Mouse (Mus musculus): ENCODE measurements around the gene Bcl7b.

Bcl7b gene
- long read RNA-seq, experiment 1, transcript Bcl7b-201 (6 exons, 1,758 nt): major isoform, 111 of 132 reads
- long read RNA-seq, experiment 1, transcript Bcl7b-202 (3 exons, 564 nt): minor isoform, 13 of 132 reads
- long read RNA-seq, experiment 1, partial matches to known transcripts: 2 of 132 reads
- long read RNA-seq, experiment 1, other reads (novel, unspliced or antisense): 6 of 132 reads
- long read RNA-seq, experiment 2, transcript Bcl7b-201 (6 exons, 1,758 nt): major isoform, 130 of 146 reads
- long read RNA-seq, experiment 2, transcript Bcl7b-202 (3 exons, 564 nt): minor isoform, 9 of 146 reads
- long read RNA-seq, experiment 2, partial matches to known transcripts: 3 of 146 reads
- long read RNA-seq, experiment 2, other reads (novel, unspliced or antisense): 3 of 146 reads

GRCm38 (mm10) chr5:135168063-135169062 is at the start of gene Bcl7b:
Bcl7b (plus strand) TSS chr5:135168283.
- intact Hi-C loops (cut with DNase I): no loop called here

GRCm38 (mm10) chr5:135118589-135119081 is 49.4 kb upstream of the Bcl7b start:
- intact Hi-C loops (cut with DNase I): loop anchor here (2.0 to 5.0 kb wide), 3 partner anchors 72 to 219 kb away; no protein-coding TSS in a partner anchor

- intact Hi-C loops (cut with DNase I): no loop called here
Observed at GRCm38 (mm10) chr5:135120753-135121152, 47.3 kb upstream of the Bcl7b start.

- intact Hi-C loops (cut with DNase I): no loop called here
Observed at GRCm38 (mm10) chr5:135126121-135126520, 42.0 kb upstream of the Bcl7b start.

- intact Hi-C loops (cut with DNase I): no loop called here
Observed at GRCm38 (mm10) chr5:135127669-135128068, 40.4 kb upstream of the Bcl7b start.

- intact Hi-C loops (cut with DNase I): no loop called here
Observed at GRCm38 (mm10) chr5:135129747-135130146, 38.3 kb upstream of the Bcl7b start.

GRCm38 (mm10) chr5:135133736-135134405 is 34.2 kb upstream of the Bcl7b start:
- intact Hi-C loops (cut with DNase I): no loop called here

GRCm38 (mm10) chr5:135134534-135134933 is 33.5 kb upstream of the Bcl7b start:
- intact Hi-C loops (cut with DNase I): no loop called here

- intact Hi-C loops (cut with DNase I): no loop called here
Observed at GRCm38 (mm10) chr5:135139881-135140280, 28.2 kb upstream of the Bcl7b start.

GRCm38 (mm10) chr5:135144469-135144868 is 23.6 kb upstream of the Bcl7b start:
- intact Hi-C loops (cut with DNase I): no loop called here

- intact Hi-C loops (cut with DNase I): no loop called here
Observed at GRCm38 (mm10) chr5:135145532-135145931, 22.6 kb upstream of the Bcl7b start.

GRCm38 (mm10) chr5:135145955-135146354 is 22.1 kb upstream of the Bcl7b start:
- intact Hi-C loops (cut with DNase I): no loop called here

GRCm38 (mm10) chr5:135148715-135149052 is 19.4 kb upstream of the Bcl7b start:
- intact Hi-C loops (cut with DNase I): no loop called here

GRCm38 (mm10) chr5:135149053-135149819 is 18.8 kb upstream of the Bcl7b start, which contains the start of gene Tbl2:
Tbl2 (plus strand) TSS chr5:135149657.
- intact Hi-C loops (cut with DNase I): no loop called here

GRCm38 (mm10) chr5:135149820-135150178 is 18.3 kb upstream of the Bcl7b start:
- intact Hi-C loops (cut with DNase I): loop anchor here (5.0 kb wide), 1 partner anchor 43 kb away; no protein-coding TSS in a partner anchor

- intact Hi-C loops (cut with DNase I): no loop called here
Observed at GRCm38 (mm10) chr5:135156496-135156895, 11.6 kb upstream of the Bcl7b start.

GRCm38 (mm10) chr5:135161221-135161620 is 6.9 kb upstream of the Bcl7b start:
- intact Hi-C loops (cut with DNase I): no loop called here

GRCm38 (mm10) chr5:135161650-135162049 is 6.4 kb upstream of the Bcl7b start:
- intact Hi-C loops (cut with DNase I): no loop called here

- intact Hi-C loops (cut with DNase I): no loop called here
Observed at GRCm38 (mm10) chr5:135162361-135162760, 5.7 kb upstream of the Bcl7b start.

- intact Hi-C loops (cut with DNase I): no loop called here
Observed at GRCm38 (mm10) chr5:135162821-135163220, 5.3 kb upstream of the Bcl7b start.
